Mouse (Mus musculus) neutrophil, adult 5-6 weeks (primary cell): Measurements from ENCODE around the gene Fancd2. TPM values are rescaled to one million over a fixed set of nuclear protein-coding genes. Genes with fewer than 3 reads are reported as not detected.

ENCODE experiments used
- ATAC-seq: fragments of 151-379, 151-347 bp; 2 replicates; pipeline ENCODE4 v1.8.0; 2017; ENCODE audit warnings: mild to moderate bottlenecking, moderate TSS enrichment; ENCODE audit not compliant: insufficient number of reproducible peaks, poor library complexity, low FRiP score, severe bottlenecking; ENCODE audit errors: extremely low read depth
- total RNA-seq: library from RNA; stranded (forward); fragments of 200-1000 nt; gene quantifications from 2 replicates; pipeline ENCODE4 v1.2.3, GENCODE M21; 2017

Fancd2 gene
- total RNA-seq, 1 experiment from 2014 or later: 1.4 TPM

DNA sequence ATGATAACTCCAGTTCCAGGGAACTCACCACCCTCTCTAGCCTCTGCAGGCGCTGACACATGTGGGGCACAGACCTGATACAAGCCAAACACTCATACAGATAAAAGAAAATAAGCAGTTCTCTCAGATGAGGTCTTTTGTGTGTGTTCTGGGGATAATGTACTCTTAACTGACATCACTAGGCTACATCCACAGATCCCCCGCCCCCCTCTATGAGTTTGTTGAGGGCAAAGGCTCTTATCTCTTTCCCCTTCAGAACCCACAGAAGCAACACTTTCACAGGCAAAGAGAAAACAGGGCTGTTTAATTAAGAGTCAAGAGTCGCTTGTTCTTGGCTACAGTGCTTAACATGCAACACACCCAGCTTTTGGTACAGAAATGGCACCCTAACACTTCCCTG, 16.9 kb upstream of the Fancd2 start:
- ATAC-seq: no peak

- ATAC-seq: peak; percentile 39
These were observed 13.9 kb upstream of the Fancd2 start for GRCm38 (mm10) chr6:113517434-113518080.

DNA sequence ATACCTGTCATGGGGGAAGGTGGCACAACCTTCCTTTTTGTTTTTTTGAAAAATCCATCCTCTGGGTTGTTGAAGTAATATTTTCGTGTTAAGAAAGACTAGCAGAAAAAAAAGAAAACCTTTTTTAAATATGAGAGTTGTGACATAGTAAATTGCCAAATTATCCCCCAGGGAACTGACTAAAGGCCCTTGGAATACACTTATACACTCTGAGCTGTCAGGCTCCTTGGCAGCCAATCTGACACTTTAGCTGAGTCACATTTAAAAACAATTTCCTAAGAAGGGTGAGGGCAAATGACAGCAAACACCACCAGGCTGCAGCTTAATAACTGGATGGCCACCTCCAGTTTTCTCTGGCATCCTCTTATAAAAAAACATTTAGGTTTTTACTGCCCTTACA, 9.2 kb upstream of the Fancd2 start:
- no peak for ATAC-seq

- ATAC-seq: no peak
These were observed 8.1 kb upstream of the Fancd2 start for GRCm38 (mm10) chr6:113523420-113523819.

GRCm38 (mm10) chr6:113531840-113532404, 440 bp downstream of the Fancd2 start:
- ATAC-seq: no peak

- no peak for ATAC-seq
These were observed 3.4 kb downstream of the Fancd2 start for GRCm38 (mm10) chr6:113534886-113535285.

DNA sequence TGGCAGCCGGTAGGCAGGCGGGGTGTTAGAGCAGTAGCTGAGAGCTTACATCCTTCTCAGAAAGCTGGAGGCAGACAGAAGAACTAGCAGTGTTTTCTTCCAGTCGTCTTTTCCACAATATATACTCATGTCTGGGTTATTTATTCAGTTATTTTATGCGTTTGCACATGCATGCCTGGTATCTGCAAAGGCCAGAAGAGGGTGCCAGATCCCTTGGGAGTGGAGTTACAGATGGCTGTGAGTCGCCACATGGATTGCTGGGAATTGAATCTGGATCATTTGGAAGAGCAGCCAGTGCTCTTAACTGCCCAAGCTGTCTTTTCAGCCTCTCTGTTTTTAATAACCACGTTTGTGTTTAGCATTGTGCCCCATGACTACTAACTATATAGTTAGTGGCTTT, 10.1 kb downstream of the Fancd2 start:
- no peak for ATAC-seq

DNA sequence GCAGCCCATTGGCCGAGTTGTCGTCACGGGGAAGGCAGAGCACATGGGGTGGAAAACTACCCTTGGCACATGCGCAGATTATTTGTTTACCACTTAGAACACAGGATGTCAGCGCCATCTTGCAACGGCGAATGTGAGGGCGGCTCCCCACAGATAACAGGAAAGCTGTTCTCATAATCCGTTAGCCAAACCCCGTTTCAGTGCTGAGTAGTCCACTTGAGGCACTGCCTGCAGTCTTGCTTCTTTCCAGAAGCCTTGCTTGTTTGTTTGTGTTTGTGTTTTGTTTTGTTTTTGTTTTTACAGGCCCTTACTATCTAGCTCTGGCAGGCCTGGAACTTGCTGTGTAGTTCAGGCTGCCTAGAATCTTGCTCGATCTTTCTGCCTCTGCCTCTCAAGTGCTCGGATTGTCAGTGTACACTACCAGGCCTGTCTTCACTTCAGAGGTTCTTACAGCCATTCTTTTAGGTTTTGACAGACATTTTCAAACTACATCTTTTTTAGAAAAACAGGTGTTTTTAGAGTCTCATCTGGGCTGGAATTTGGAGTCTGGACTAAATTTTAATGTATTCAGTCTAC, 12.5 kb downstream of the Fancd2 start:
- ATAC-seq: no peak

DNA sequence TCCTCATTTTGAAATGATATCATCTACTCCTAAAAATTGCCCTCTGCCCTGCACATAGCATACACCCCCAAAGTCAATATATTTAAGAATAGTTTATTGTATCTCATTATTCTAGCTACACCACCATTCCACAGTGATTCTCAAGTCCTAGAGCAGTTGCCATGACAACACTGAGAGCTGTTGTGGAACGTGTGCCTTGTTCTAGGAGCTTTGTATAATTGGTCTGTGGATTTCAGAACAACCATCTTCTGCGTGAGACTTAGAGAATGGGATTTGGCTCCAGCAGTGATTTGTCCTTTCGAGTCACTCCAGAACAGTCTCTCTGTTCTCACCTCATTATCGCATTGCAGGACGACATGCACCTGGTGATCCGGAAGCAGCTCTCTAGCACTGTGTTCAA, 28.3 kb downstream of the Fancd2 start:
- no peak for ATAC-seq

DNA sequence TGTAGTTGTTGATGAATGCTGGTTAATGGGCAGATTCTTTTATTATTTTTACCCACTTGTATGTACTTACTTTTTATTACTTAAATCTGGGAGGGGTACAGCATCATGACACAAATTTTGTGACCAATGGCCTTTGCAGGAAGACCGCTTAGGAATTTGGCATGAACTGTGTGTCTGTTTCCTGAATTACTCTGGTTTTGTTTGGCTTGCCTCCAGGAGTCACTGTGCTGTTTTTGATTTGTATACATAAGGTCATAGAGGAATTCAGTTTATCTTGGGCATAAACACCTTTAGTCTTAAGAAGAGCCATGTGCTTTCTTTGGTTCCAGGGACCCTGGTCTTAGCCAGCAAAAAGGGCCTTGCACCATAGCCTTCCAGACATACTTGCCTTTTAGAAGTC, 33.1 kb downstream of the Fancd2 start:
- ATAC-seq: no peak

DNA sequence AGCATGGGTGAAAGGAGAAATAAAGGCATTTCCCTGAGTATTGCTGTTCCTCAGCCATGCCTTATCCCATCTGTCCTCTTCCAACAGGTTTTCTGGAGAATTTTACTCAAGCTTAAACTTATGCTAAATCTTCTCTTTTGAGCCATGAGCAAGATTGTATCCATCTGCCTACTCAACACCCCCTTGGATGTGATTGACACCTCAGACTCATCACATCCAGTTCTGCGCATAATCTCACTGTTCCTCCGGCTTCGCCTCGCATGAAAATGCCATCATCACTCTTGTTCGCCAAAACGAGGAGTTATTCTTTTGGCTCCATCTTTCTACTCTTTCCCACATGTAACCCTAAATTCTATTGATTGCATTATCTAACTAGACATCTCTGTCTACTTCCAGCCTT, 44.6 kb downstream of the Fancd2 start:
- no peak for ATAC-seq

DNA sequence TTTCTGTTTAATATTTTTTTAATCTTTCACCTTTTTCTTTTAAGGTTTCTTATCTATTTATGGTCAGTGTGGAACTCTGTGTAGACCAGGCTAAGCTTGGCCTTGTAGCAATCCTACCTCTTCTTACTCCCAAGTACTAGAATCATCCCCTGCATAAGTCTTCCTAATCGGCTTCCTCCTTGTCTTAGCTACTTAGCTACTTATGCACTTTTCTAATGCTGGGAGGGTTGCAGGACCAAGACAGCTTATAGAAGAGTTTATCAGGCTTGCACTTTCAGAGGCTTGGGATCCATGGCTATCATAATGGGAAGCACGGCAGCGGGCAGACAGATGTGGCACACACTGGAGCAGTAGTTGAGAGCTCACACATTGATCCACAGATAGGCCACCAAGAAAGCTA, 47.8 kb downstream of the Fancd2 start:
- no peak for ATAC-seq

DNA sequence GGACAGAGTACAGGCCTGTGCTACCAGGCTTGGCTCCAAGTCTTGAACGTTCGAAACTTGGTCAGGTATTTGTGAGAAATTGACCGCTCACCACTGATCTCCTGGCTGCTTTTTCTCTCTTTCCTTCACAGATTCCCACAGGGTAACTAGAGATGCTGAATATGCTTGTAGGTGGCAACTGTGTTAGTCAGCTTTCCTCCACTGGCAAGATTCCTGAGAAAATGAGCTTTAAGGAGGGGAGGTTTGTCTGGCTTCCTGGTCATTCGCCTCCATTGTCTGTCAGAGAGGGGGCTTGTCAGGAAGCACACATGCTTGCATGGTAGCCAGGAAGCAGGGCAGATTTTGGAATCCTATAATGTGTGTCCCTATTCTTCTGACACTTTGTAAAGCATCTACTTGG, 51.5 kb downstream of the Fancd2 start:
- ATAC-seq: no peak

DNA sequence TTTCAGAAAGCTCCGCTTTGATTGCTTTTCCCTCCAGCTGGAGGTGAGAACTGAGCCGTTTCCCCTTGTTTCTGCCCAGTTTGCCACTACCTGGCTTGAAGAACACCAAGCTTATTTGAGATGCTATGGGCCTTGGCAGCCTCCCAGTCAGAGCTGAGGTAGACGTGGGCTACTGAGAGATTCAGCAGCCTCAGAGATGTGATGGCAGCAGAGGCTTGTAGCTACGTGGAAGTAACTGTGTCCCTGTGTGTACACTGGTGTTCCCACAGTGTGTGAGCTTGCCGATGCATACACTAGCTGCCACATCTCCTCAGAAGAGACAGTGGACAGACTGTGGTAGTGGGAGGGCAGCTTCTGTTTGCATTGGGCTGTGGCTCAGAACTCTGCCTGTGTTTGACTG, 53.6 kb downstream of the Fancd2 start:
- ATAC-seq: no peak

DNA sequence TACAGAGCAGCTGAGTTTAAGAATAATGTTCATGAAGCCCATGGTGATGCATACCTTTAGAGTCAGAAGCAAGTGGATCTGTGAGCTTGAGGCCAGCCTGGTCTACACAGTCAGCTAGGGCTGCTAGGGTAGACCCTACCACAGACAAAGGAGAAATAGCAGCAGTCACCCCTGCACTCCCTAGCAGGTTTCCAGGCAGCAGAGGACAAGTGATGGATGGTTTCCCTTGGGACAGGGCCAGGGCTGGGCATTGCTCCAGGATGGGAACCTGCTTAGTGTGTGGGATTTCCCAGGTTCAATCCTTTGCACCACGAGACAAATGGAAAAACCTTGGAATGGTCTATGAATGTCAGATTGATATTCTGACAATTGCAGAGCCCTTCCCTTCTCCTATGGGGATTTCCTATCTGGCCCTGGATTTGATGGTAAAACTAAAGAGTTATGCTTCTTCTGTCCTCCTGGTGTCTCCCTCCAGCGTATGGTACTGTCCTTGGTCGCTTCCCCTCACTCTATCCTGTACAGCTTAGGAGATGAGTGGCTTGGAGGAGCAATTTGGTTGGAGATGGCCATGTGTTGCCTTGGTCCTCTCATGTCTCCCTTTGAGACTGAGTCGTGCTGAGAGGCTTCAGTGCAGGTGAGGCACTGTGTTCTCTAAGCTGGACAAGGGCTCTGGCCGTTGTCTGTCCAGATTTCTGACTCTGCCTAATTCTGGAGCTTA, 55.1 kb downstream of the Fancd2 start:
- no peak for ATAC-seq

- no peak for ATAC-seq
These were observed 61.2 kb downstream of the Fancd2 start for GRCm38 (mm10) chr6:113592637-113593036.

GRCm38 (mm10) chr6:113597945-113598344, 66.5 kb downstream of the Fancd2 start:
- ATAC-seq: no peak

- ATAC-seq: no peak
These were observed 68.4 kb downstream of the Fancd2 start for GRCm38 (mm10) chr6:113599833-113600232.

DNA sequence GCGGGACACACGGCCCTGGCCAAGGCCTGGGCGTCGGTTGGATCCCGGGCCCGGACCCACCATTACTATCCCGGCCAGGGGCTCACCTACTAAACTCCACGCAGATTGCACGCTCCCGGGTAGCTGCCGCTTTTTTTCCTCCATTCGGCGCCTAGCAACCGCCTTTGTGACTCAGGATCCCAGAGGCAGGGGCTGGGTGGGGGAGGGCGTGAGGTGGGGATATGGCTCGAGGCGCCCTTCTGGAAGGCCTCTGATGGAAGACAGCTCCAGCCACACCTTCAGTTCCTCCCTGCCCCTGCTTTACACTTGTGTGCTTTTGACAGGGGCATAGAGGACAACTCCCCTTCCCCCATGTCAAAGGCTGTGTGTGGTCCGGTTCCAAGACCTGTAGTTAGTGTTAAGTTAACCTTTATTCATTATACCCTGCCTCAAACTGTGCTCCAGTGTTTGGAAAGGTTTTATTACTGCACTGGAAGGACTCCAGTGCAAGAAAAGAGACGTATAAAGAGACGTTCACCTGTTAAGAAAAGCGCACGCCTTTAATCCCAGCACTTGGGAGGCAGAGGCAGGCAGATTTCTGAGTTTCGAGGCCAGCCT, 69.2 kb downstream of the Fancd2 start, which contains the start of gene Fancd2os:
Fancd2os (minus strand) TSS at position 173 of the 597 bp plus-strand sequence.
- ATAC-seq: no peak

GRCm38 (mm10) chr6:113602821-113603220, 71.3 kb downstream of the Fancd2 start:
- no peak for ATAC-seq
